Mouse (Mus musculus): Measurements from ENCODE around the gene Xrn2.

- TF ChIP-seq POLR2A (IDR thresholded peaks at IDR 0.05; ENCODE audit: low read depth, low read length): no peak
- no peak for TF ChIP-seq CTCF (IDR thresholded peaks at IDR 0.05; ENCODE audit: extremely low read depth, insufficient read length, insufficient replicate concordance, low read depth, low read length)
Observed at GRCm38 (mm10) chr2:147035864-147036263, 23.1 kb downstream of the Xrn2 start.
